Mouse (Mus musculus): ENCODE measurements around the gene Blvrb. TPM values are rescaled to one million over a fixed set of nuclear protein-coding genes. Genes with fewer than 3 reads are reported as not detected.
A peak's percentile ranks its signal among the peaks of the same experiment; 100 is the strongest.

Blvrb gene
- 10 to 100 TPM; 18.5 to 20.1 TPM for total RNA-seq (2021)
- long read RNA-seq, transcript Blvrb-201 (5 exons, 1,028 nt), result major isoform, 7 of 8 reads
- long read RNA-seq, partial matches to known transcripts, result 1 of 8 reads
- long read RNA-seq, other reads (novel, unspliced or antisense), result 0 of 8 reads

- peak; percentile 98 to 99 for DNase-seq (ENCODE audit: low spot score in 2 of 2)
These were observed at the start of gene Blvrb, which contains the start of gene Sptbn4 for GRCm38 (mm10) chr7:27447419-27448286. TSS of gene Blvrb (plus strand) at chr7:27447978. TSS of gene Sptbn4 (minus strand) at chr7:27447686.

DNA sequence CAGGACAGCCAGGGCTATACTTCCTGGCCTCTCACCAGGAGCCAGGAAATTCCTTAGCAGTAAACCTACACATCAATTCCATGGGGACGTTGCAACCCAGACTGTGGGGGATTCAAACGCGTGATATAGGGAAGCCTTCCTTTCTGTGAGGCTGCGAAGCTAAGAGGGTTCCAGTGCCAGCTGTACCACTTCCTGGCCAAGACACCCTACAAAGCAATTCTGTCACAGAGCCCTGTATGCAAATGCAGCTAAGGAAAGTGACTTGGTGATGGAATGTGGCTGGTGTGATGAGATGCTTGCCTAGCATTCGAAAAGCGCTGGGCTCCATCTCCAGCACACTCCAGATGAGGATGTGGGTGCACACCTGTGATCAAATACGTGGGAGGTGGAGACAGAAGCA is 47.2 kb upstream of the Blvrb start:
- DNase-seq (ENCODE audit: low spot score in 2 of 2), result no peak

- DNase-seq (ENCODE audit: low spot score in 2 of 2), result peak; percentile 61 to 82
These were observed 45.1 kb upstream of the Blvrb start for GRCm38 (mm10) chr7:27402675-27403074.

GRCm38 (mm10) chr7:27404203-27404942 is 43.4 kb upstream of the Blvrb start:
- DNase-seq (ENCODE audit: low spot score in 2 of 2), result no peak

DNA sequence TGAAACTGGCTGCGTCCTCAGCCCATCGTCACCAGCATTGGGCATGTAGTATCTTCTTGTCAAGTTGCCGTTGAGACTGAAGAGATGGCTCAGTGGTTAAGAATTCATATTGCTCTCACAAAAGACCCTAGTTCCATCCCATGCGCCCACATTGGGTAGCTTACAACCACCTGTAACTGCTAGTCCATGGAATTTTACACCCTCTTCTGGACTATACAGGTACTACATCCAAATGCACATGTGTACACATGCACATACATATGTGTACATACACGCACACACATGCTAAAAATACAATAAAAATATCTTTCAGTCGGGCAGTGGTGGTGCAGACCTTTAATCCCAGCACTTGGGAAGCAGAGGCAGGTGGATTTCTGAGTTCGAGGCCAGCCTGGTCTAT is 41.3 kb upstream of the Blvrb start:
- DNase-seq (ENCODE audit: low spot score in 2 of 2), result no peak

GRCm38 (mm10) chr7:27407816-27408215 is 40.0 kb upstream of the Blvrb start:
- no peak for DNase-seq (ENCODE audit: low spot score in 2 of 2)

GRCm38 (mm10) chr7:27408379-27409176 is 39.2 kb upstream of the Blvrb start:
- DNase-seq (ENCODE audit: low spot score in 2 of 2), result peak; percentile 63 to 81

GRCm38 (mm10) chr7:27417151-27417550 is 30.6 kb upstream of the Blvrb start:
- no peak for DNase-seq (ENCODE audit: low spot score in 2 of 2)

DNA sequence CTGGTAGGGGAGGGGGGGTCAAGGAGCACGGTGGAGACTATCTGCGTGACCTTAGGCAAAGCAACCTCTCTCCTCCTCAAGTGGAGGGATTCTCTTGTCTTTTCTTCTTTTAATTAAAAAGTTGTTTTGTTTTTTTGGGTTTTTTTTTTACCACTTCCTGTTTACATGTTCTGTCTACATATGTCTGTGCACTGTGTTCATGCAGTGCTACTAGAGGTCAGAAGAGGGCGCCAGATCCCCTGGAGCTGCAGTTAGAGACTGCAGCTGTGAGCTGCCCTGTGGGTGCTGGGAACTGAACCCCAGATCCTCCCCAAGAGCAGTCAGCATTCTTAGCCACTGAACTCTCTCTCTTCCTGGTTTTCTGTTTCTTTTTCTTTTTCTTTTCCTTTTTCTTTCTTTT is 28.7 kb upstream of the Blvrb start:
- no peak for DNase-seq (ENCODE audit: low spot score in 2 of 2)

DNA sequence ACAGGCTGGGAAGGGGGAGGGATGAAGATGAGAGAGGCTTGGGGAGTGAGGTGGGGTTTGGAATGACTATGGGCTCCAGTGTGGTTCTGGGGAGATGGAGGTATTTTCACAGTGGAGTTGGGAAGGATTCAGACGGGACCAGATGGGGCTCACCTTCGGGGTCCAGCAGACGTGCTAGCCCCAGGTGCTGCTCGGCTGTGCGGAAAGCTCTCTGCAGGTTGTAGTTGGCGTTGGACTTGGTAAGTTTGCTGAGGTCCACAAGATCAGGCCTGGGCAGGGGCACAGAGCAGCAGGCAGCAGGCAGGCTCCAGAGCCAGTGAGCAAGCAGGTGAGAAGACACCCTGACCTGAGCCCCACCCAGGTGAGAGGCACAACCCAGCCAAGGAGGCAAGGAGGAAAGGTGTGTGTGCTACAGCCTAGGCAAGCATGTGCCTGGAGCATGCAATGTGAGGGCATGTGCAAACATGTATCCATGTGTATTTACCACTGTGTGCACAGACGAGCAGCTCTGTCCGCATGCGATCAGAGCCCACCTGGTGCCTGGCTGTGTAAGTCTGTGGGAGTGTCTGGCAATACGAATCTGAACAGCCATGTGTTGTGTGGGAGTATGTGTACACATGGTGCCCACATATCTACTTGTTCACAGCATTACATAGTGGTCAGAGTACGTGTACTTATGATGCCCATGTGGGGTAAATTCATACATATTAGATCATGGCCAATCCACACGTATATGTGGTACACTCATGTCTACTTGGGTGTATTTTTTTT is 24.0 kb upstream of the Blvrb start:
- peak; percentile 43 to 71 for DNase-seq (ENCODE audit: low spot score in 2 of 2)

DNA sequence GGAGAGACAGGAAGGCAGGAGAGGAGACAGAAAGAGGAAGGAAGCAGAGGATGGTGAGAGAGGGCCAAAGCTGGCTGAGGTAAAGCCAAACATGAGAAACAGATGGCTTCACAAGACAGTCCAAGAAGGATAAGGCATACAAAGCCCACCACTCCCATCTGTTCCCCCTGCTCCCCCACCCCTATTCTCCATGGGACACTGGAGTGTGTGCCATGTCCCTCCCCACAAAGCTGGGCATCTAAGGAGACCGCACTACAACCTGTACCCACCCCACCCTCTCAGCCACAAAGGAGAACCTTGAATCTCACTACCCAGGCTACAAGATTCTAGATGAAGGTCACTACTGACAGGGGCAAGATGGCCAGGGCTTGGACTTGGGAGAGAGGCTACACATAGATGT is 20.4 kb upstream of the Blvrb start:
- DNase-seq (ENCODE audit: low spot score in 2 of 2), result no peak

DNA sequence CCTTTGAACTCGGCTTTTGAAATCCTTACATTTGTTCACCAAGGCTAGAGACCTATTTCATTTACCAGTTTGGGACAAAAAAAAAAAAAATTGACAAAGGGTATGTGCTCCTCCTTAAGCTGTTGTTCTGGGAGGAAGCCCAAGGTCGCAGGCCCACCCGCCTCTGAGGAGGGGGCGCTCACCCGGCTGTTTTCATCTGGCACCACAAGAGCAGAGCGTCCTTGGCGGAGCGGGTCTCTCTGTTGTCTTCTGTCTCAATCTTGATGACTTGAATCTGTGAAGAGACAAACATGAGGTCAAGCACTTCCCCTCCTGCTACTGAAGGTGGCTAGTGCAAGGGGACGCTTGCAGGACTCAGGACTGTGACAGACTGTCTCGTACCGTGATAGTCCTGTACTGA is 19.8 kb upstream of the Blvrb start:
- no peak for DNase-seq (ENCODE audit: low spot score in 2 of 2)

- no peak for DNase-seq (ENCODE audit: low spot score in 2 of 2)
These were observed 18.6 kb upstream of the Blvrb start for GRCm38 (mm10) chr7:27429135-27429534.

DNA sequence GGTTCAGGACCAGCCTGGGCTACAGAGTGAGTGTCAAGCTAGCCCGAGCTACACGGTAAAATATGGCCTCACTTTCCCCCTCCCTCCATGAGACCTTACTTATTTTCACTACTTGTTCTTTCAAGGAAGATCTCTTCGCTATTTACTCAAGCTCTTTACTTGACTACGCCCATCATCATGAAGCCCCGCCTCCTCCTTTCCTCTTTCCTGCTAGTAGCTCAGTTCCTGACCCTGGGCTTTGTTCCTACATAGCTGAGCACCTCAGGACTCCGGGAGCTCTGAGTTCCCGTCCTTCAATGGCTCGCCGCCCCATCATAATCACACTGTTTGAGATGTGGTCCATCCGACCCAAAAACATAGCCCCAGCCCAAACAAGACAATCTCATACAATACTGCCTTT is 14.4 kb upstream of the Blvrb start:
- DNase-seq (ENCODE audit: low spot score in 2 of 2), result no peak

- no peak for DNase-seq (ENCODE audit: low spot score in 2 of 2)
These were observed 14.0 kb upstream of the Blvrb start for GRCm38 (mm10) chr7:27433794-27434193.

DNA sequence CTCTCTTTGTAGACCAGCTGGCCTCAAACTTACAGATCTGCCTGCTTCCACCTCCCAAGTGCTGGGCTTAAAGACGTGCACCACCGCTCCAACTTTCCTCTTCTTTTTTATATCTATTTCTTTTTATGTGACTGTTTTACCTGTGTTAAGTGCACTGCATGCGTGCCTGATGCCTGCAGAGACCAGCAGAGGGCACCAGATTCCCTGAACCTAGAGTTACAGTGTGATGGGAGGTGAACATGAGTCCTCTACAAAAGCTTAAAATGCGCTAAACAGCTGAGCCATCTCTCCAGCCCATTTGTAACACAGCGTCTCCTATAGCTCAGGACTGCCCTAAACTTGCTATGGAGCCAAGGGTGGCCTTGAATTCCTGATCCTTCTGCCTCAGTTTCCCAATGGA is 10.2 kb upstream of the Blvrb start:
- DNase-seq (ENCODE audit: low spot score in 2 of 2), result no peak

DNA sequence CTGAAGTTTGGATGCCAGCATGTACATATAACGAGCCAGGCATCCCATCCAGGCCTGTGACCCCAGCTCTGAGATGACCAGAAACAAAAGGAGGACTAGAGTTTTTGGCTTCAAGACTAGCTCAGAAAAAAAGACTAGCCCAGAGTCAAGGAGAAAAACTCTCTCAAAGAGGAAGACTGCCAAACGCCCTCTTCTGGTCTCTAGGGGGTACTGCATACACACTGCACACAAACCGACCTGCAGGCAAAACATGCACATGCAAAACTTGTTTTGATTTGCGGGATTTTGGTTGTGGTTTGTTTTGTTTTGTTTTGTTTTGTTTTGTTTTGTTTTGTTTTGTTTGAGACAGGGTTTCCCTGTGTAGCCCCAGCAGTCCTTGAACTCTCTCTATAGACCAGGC is 7.8 kb upstream of the Blvrb start:
- no peak for DNase-seq (ENCODE audit: low spot score in 2 of 2)

GRCm38 (mm10) chr7:27446051-27446450 is 1.7 kb upstream of the Blvrb start:
- DNase-seq (ENCODE audit: low spot score in 2 of 2), result peak in 1 of 2 experiments; percentile 16

- DNase-seq (ENCODE audit: low spot score in 2 of 2), result peak; percentile 67 to 75
These were observed 1.0 kb upstream of the Blvrb start for GRCm38 (mm10) chr7:27446521-27447418.

All from layer of hippocampus, adult 18-20 months (tissue).